Mouse (Mus musculus) cerebral cortex, adult 2 months (tissue): ENCODE results near the gene Insig1.

Experiments used
- WGBS: fragments of 180-500 bp; shearing (Covaris S2); methylation state at CpG from one replicate; pipeline ENCODE4 v1.1.7; 2018; 5-methylcytosine and 5-hydroxymethylcytosine counted together

Gene Insig1

DNA sequence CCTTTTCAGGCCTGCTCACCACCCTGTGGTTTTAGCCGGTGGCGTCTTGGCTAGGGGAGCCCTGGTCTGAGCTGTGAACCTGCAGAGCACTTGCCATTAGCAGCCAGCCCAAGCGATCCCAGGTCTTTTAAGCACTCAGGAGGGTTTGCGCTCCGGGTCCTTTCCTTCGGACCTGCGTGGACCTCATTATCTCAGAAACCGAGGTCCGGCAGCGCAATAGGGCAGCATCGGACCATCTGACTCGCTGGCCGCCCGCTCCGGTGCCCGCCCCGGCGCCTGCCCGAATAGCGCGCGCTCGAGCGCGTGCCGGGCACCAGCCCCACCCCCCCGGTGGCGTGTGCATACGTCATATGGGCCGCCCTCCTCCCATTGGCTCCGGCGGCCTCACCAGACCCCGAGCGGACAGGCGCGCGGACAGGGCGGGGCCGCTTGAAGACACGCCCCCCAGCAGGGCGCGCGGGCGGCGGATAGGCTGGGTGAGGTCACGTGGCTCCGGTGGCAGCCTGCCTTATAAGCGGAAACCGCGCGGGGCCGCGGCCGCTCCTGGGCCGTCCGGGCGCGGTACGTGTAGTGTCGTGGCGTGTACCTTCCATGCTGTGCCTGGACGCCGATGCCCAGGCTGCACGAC, at the start of gene Insig1:
Insig1 (plus strand) TSS at position 536 of the 628 bp plus-strand sequence.
- under 1% methylated on average over 64 of the region's 64 CpGs for WGBS

DNA sequence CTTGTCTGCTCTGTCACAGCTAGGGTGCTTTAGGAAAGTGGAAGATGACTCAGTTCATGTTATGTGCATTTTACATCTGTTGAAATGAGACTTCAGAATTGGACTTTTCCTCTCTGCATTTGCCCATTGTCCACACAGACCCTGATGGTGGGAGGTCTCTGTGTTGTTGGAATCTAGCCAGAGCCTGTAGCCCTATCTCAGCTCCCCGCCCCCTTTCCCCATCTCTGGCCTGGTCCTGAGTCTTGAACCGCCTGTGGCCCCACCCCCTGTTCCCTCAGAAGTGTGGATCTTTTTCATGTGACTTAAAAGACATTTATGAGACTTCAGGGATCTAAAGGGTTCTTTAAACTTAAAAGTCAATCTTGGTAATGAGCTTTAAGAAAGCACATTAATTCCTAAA, 47.7 kb upstream of the Insig1 start:
- WGBS: 64% methylated on average over 2 of the region's 2 CpGs

- WGBS: 89% methylated on average over 3 of the region's 3 CpGs
These were observed 39.5 kb upstream of the Insig1 start for GRCm38 (mm10) chr5:28031577-28032236.

DNA sequence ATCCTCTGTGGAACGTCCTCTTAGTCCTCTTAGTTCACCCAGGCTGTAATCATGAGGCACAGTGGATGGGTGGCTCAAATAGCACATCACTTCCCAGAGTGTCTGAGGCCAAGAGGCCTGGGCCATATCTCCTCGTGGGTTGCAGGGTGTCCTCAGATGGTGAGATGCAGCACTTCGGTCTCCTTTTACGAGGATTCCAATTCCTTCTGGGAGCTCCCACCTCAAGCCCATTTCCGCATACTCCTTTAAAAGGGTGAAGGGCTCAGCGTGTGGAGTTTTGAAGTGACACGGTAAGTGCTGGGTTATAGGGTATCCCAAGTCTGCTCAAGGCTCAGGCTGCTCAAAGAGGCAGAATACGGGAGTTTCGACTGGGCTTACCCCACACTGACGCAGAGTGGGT, 38.3 kb upstream of the Insig1 start:
- 91% methylated on average over 10 of the region's 10 CpGs for WGBS

DNA sequence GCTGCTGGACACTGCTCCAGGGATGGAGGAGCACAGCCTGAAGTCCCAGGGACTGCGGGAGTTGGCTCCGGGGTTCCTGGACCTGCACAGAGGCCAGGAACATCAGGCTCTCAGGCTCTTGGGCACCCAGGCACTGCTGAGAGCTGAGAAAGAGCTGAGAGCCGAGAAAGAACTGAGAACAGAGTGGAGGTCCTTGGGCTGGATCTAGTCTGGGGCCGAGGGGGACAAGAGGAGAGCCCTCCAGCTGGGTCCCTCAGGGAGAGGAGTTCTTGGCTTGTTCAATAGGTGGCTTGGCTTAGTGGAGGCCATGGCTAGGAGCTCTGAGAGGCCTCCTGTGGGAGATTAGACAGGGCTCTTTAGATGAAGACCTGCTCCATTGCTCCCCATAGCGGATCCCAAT, 37.9 kb upstream of the Insig1 start:
- WGBS: 89% methylated on average over 5 of the region's 5 CpGs

DNA sequence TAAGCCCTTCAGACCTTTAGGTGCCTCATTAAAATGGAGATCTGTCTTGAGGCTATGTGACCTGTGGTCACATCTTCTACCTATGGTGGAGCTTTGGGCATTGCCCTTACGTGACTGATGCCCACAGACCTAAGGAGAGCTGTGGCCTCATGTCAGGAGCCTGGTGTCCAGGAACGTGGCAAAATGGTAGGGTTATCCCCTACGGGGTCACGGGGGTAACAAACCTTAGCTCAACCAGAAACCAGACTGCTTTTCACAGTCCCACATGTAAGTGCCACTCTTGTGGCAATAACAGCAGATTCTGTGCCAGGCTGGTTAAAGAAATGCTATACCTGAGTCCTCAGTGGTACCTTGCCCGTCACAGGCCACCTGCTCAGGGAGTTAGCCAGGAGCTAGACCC, 37.3 kb upstream of the Insig1 start:
- WGBS: 94% methylated on average over 5 of the region's 5 CpGs

DNA sequence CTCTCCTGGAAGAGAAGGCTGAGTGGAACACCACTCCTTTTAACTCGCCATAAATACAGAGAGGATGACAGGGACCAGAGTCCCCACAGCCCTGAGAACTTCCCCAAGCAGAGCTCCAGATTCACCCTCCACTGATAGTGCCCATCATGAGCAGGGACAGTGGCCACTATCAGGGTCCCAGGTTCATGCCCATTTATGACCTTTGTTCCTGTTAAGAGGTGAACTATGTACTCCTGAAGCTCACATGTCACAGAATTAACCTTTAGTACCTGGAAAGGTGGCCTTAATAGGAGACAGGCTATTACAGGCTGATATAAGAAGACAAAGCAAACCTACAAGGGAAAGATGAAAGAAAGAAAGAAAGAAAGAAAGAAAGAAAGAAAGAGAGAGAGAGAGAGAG, 35.2 kb upstream of the Insig1 start:
- WGBS: 96% methylated on average over 1 of the region's 1 CpGs

- WGBS: 100% methylated on average over 1 of the region's 1 CpGs
These were observed 34.6 kb upstream of the Insig1 start for GRCm38 (mm10) chr5:28036518-28036917.

DNA sequence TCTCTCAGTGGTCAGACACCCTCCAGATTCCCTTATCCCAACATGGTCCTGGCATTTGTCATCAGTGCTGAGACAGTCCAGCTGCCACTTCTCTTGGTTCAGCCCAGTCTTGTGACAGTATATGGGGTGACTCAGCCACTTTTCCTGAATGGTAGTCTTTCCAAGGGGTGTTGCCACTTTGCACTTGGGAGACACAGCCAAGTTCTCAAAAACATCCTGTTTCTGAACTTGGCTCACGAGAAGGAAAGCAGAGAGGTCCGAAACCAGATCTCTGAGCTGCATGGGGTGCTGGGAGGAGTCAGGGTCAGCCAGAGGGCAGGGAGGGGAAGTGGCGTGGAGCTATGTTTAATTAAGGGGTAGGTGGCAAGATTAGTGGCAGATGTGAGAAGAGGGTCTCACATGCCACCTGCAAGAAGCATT, 34.0 kb upstream of the Insig1 start:
- 46% methylated on average over 3 of the region's 3 CpGs for WGBS

GRCm38 (mm10) chr5:28037639-28038038, 33.5 kb upstream of the Insig1 start:
- WGBS: 27% methylated on average over 5 of the region's 5 CpGs

GRCm38 (mm10) chr5:28038115-28038514, 33.0 kb upstream of the Insig1 start:
- 23% methylated on average over 2 of the region's 2 CpGs for WGBS

DNA sequence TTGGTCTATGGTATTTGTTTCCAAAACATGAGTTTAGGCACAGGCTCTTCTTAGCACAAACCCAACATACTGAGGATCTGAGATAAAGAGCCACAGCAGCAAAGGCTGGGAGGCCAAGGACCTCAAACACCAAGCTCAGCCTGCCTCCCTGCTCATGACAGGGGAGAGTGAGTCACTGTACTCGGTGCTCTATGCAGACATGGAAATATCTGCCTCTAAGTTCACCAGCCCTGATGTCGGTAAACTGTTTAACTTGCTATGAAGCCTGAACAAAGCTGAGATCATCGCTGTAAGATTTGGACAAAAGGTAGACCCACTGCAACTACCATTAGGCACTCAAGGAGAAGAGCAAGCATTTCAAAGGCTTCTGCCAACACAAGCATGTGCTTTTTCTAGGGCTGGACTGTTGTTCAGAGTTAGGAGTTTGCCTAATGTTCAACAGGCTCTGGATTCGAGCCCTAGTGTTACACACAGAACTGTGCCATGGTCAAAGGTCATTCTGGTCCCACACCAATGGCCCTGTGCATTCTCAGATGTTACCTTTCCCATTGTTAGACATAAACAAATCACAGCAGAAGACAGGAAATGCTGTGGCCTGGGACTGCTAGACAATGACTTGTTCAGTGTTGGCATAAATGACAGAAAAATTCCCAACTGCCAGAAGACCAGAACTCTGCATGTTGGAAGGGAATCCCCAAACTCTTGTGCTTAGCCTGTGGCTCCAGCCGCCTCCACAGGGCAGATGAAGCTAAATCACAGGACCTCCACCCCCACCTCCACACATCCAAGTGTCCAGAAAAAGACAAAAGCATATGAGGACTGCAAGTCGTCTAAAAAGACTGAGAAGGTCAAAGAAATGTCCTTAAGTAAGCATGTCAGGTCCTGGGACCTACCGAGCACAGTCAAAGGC, 31.2 kb upstream of the Insig1 start:
- WGBS: 86% methylated on average over 7 of the region's 7 CpGs

- 88% methylated on average over 3 of the region's 3 CpGs for WGBS
These were observed 30.4 kb upstream of the Insig1 start for GRCm38 (mm10) chr5:28040726-28041125.

- WGBS: 87% methylated on average over 3 of the region's 3 CpGs
These were observed 29.1 kb upstream of the Insig1 start for GRCm38 (mm10) chr5:28042021-28042420.

- WGBS: 76% methylated on average over 2 of the region's 2 CpGs
These were observed 28.4 kb upstream of the Insig1 start for GRCm38 (mm10) chr5:28042779-28043178.

GRCm38 (mm10) chr5:28043386-28043785, 27.8 kb upstream of the Insig1 start:
- WGBS: 92% methylated on average over 5 of the region's 5 CpGs

- WGBS: 89% methylated on average over 3 of the region's 3 CpGs
These were observed 24.2 kb upstream of the Insig1 start for GRCm38 (mm10) chr5:28046966-28047365.

DNA sequence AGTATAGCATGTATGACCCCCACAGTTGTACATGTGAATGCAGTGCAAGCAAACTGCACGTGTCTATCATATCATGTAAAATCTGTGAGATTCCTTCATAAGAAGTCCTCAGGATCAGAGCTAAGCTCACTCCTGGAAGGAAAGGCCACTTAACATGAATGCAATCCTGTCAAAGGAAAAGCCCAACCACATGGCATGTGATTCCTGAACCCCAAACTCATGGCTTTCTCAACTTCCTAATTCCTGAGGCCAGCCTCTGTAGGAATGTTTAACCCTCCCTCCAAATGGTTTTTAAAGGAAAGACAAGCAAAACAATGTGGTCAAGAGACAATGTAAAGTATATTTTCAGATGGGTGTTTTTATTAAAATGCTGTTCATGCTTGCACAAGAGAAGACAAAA, 23.2 kb upstream of the Insig1 start:
- WGBS: 86% methylated on average over 1 of the region's 1 CpGs

DNA sequence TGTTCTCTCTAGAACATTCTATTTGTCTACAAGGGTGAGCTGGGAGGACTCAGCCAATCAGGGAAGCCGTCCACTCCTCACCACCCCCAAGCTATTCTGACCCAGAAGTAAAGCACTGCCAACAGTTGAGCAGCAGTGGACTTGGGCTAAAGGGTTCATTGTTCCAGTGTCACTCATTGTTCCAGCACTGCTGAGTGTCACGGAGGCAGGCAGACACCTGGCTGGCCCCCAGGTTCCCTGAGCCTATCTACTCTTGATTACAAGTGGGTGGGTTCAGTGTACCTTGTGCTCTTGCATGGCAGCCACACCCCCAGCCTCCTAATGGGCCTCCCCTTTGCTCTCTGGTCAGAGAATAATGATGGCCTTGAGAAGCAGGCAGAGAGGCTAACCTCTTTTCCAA, 15.7 kb upstream of the Insig1 start:
- 62% methylated on average over 2 of the region's 2 CpGs for WGBS

- WGBS: 84% methylated on average over 3 of the region's 3 CpGs
These were observed 14.3 kb upstream of the Insig1 start for GRCm38 (mm10) chr5:28056877-28057276.

GRCm38 (mm10) chr5:28061011-28061410, 10.2 kb upstream of the Insig1 start:
- WGBS: 53% methylated on average over 6 of the region's 6 CpGs

- 75% methylated on average over 3 of the region's 3 CpGs for WGBS
These were observed 7.1 kb upstream of the Insig1 start for GRCm38 (mm10) chr5:28063989-28064624.
